Mouse (Mus musculus): ENCODE measurements around the gene Tpst1.

Tpst1 gene

GRCm38 (mm10) chr5:130052510-130052909 is 20.6 kb upstream of the Tpst1 start:
- DNase-seq (ENCODE audit: low spot score in 2 of 2) = no peak

GRCm38 (mm10) chr5:130052955-130053354 is 20.2 kb upstream of the Tpst1 start:
- DNase-seq (ENCODE audit: low spot score in 2 of 2) = no peak

- DNase-seq (ENCODE audit: low spot score in 2 of 2) = no peak
These were observed 17.4 kb upstream of the Tpst1 start for GRCm38 (mm10) chr5:130055688-130056087.

GRCm38 (mm10) chr5:130056303-130056702 is 16.8 kb upstream of the Tpst1 start:
- DNase-seq (ENCODE audit: low spot score in 2 of 2) = no peak

- no peak for DNase-seq (ENCODE audit: low spot score in 2 of 2)
These were observed 13.5 kb upstream of the Tpst1 start for GRCm38 (mm10) chr5:130059413-130060328.

- DNase-seq (ENCODE audit: low spot score in 2 of 2) = no peak
These were observed 12.8 kb upstream of the Tpst1 start for GRCm38 (mm10) chr5:130060329-130060665.

- no peak for DNase-seq (ENCODE audit: low spot score in 2 of 2)
These were observed 11.0 kb upstream of the Tpst1 start for GRCm38 (mm10) chr5:130062096-130062495.

GRCm38 (mm10) chr5:130063760-130064159 is 9.4 kb upstream of the Tpst1 start:
- DNase-seq (ENCODE audit: low spot score in 2 of 2) = no peak

- no peak for DNase-seq (ENCODE audit: low spot score in 2 of 2)
These were observed 7.5 kb upstream of the Tpst1 start for GRCm38 (mm10) chr5:130065579-130065978.

GRCm38 (mm10) chr5:130067841-130068264 is 5.3 kb upstream of the Tpst1 start:
- DNase-seq (ENCODE audit: low spot score in 2 of 2) = no peak

GRCm38 (mm10) chr5:130074491-130074890 is 1.4 kb downstream of the Tpst1 start:
- DNase-seq (ENCODE audit: low spot score in 2 of 2) = no peak

- no peak for DNase-seq (ENCODE audit: low spot score in 2 of 2)
These were observed 3.3 kb downstream of the Tpst1 start for GRCm38 (mm10) chr5:130076396-130076795.

- DNase-seq (ENCODE audit: low spot score in 2 of 2) = no peak
These were observed 5.1 kb downstream of the Tpst1 start for GRCm38 (mm10) chr5:130078096-130078833.

GRCm38 (mm10) chr5:130078834-130079156 is 5.7 kb downstream of the Tpst1 start:
- DNase-seq (ENCODE audit: low spot score in 2 of 2) = no peak

GRCm38 (mm10) chr5:130079202-130080050 is 6.3 kb downstream of the Tpst1 start:
- DNase-seq (ENCODE audit: low spot score in 2 of 2) = peak; percentile 94 to 96

GRCm38 (mm10) chr5:130080051-130080681 is 7.0 kb downstream of the Tpst1 start:
- no peak for DNase-seq (ENCODE audit: low spot score in 2 of 2)

GRCm38 (mm10) chr5:130081181-130081881 is 8.2 kb downstream of the Tpst1 start:
- DNase-seq (ENCODE audit: low spot score in 2 of 2) = no peak

- DNase-seq (ENCODE audit: low spot score in 2 of 2) = no peak
These were observed 9.3 kb downstream of the Tpst1 start for GRCm38 (mm10) chr5:130082431-130082830.

- no peak for DNase-seq (ENCODE audit: low spot score in 2 of 2)
These were observed 11.1 kb downstream of the Tpst1 start for GRCm38 (mm10) chr5:130084271-130084670.

- peak; percentile 29 to 49 for DNase-seq (ENCODE audit: low spot score in 2 of 2)
These were observed 14.9 kb downstream of the Tpst1 start for GRCm38 (mm10) chr5:130088008-130088407.

GRCm38 (mm10) chr5:130088612-130089011 is 15.5 kb downstream of the Tpst1 start:
- DNase-seq (ENCODE audit: low spot score in 2 of 2) = peak in 1 of 2 experiments; percentile 14
